ENCODE assay signal across 25 mouse cellular contexts in genomic region chr2:52730891-52731290, GRCm38 (mm10). TPM values are rescaled to one million over a fixed set of nuclear protein-coding genes. Genes with fewer than 3 reads are reported as not detected.
DNase-seq lines count a peak whose midpoint lies in the region; ATAC-seq lines count a peak whose summit lies in the region.
"Had no signal": no experiment of that assay in that cellular context is flagged by ENCODE, and none has a peak within 500 bp of the region (broad histone marks: within the 10 kb centered on the region; RNA-seq: fewer than 3 reads in every experiment).

No protein-coding gene starts in this region.

- ATAC-seq in forebrain, embryonic 13.5 days, result peak; percentile 76
- peak; percentile 79 for ATAC-seq in frontal cortex, adult (ENCODE audit: low TSS enrichment)
- ATAC-seq in forebrain, embryonic 16.5 days, result peak; percentile 81
- ATAC-seq: hindbrain, embryonic 16.5 days; intestine, embryonic 15.5 days; Patski had no signal

- H3K9ac ChIP-seq in forebrain, embryonic 13.5 days, result no peak overlapping the region
- H3K9ac ChIP-seq in forebrain, embryonic 16.5 days (replicated peaks; ENCODE audit: low read depth, low read length), result no peak overlapping the region
- H3K9ac ChIP-seq: embryonic facial prominence, embryonic 12.5 days; embryonic facial prominence, embryonic 15.5 days; heart, embryonic 12.5 days; heart, embryonic 15.5 days; hindbrain, embryonic 13.5 days; intestine, embryonic 15.5 days had no signal

- no peak for DNase-seq in forebrain, embryonic 10.5 days (ENCODE audit: extremely low spot score, low spot score)
- DNase-seq in frontal cortex, postnatal 36 days (ENCODE audit: low spot score in 2 of 2), result no peak
- DNase-seq in kidney, postnatal 36 days, result no peak
- DNase-seq in spleen, postnatal 36 days (ENCODE audit: low spot score in 2 of 2), result no peak
- DNase-seq: adrenal gland, postnatal 10 days; cerebellum, adult 18-20 months; cerebellum, adult 9-10 months; cerebellum, postnatal 25 days; gastrocnemius, postnatal 25 days; heart, adult 18-20 months; heart, postnatal 10 days; heart, postnatal 36 days; kidney, adult 11 months had no signal

- no peaks in the 10 kb centered on the region for H3K9me3 ChIP-seq in forebrain, embryonic 13.5 days (replicated peaks)
- no peaks in the 10 kb centered on the region for H3K9me3 ChIP-seq in forebrain, embryonic 10.5 days
- H3K9me3 ChIP-seq in forebrain, embryonic 16.5 days (ENCODE audit: control insufficient read depth, low read length), result no peaks in the 10 kb centered on the region
- H3K9me3 ChIP-seq: embryonic facial prominence, embryonic 12.5 days; embryonic facial prominence, embryonic 15.5 days; heart, embryonic 12.5 days; heart, embryonic 15.5 days; hindbrain, embryonic 13.5 days; intestine, embryonic 15.5 days had no signal

- H3K4me1 ChIP-seq in forebrain, embryonic 13.5 days, result 0 out of 2 replicates have a peak, but pooled peaks cover 4% of the 10 kb centered on the region
- H3K4me1 ChIP-seq in forebrain, embryonic 10.5 days, result no peaks in the 10 kb centered on the region; the same call in 1 of the 2 replicates
- peaks cover 15% of the 10 kb centered on the region for H3K4me1 ChIP-seq in forebrain, embryonic 16.5 days (replicated peaks; ENCODE audit: control insufficient read depth, insufficient read depth, low read length)
- H3K4me1 ChIP-seq: embryonic facial prominence, embryonic 12.5 days; embryonic facial prominence, embryonic 15.5 days; heart, embryonic 12.5 days; heart, embryonic 15.5 days; intestine, embryonic 15.5 days had no signal

- H3K36me3 ChIP-seq in forebrain, embryonic 13.5 days (ENCODE audit: poor library complexity, severe bottlenecking), result peaks cover 6% of the 10 kb centered on the region; the same call in 1 of the 2 replicates
- peaks cover 11% of the 10 kb centered on the region; the same call in 1 of the 2 replicates for H3K36me3 ChIP-seq in forebrain, embryonic 10.5 days (replicated peaks)
- 0 out of 2 replicates have a peak, but pooled peaks cover 3% of the 10 kb centered on the region for H3K36me3 ChIP-seq in forebrain, embryonic 16.5 days (ENCODE audit: control insufficient read depth, insufficient read depth)
- H3K36me3 ChIP-seq: embryonic facial prominence, embryonic 12.5 days; embryonic facial prominence, embryonic 15.5 days; intestine, embryonic 15.5 days had no signal

- no peak overlapping the region for H3K4me3 ChIP-seq in forebrain, embryonic 13.5 days
- no peak overlapping the region for H3K4me3 ChIP-seq in forebrain, embryonic 10.5 days
- no peak overlapping the region for H3K4me3 ChIP-seq in forebrain, embryonic 16.5 days (replicated peaks; ENCODE audit: low read length)
- H3K4me3 ChIP-seq: embryonic facial prominence, embryonic 12.5 days; embryonic facial prominence, embryonic 15.5 days; heart, embryonic 12.5 days; heart, embryonic 15.5 days; hindbrain, embryonic 10.5 days; hindbrain, embryonic 13.5 days; intestine, embryonic 15.5 days had no signal

- no peaks in the 10 kb centered on the region for H3K27me3 ChIP-seq in forebrain, embryonic 13.5 days
- no peaks in the 10 kb centered on the region for H3K27me3 ChIP-seq in forebrain, embryonic 10.5 days (ENCODE audit: poor library complexity, severe bottlenecking)
- H3K27me3 ChIP-seq in forebrain, embryonic 16.5 days (replicated peaks; ENCODE audit: control insufficient read depth, insufficient read depth, low read length), result no peaks in the 10 kb centered on the region
- H3K27me3 ChIP-seq: embryonic facial prominence, embryonic 12.5 days; embryonic facial prominence, embryonic 15.5 days; heart, embryonic 12.5 days; heart, embryonic 15.5 days; hindbrain, embryonic 13.5 days; intestine, embryonic 15.5 days; Patski had no signal

- WGBS in forebrain, embryonic 13.5 days, result 87% methylated on average over 6 of the region's 6 CpGs
- 95% methylated on average over 6 of the region's 6 CpGs for WGBS in forebrain, embryonic 10.5 days
- 68% methylated on average over 6 of the region's 6 CpGs for WGBS in forebrain, embryonic 16.5 days

- H3K27ac ChIP-seq in forebrain, embryonic 13.5 days, result peak overlapping the region; percentile 57; the same call in 1 of the 2 replicates
- no peak overlapping the region for H3K27ac ChIP-seq in forebrain, embryonic 10.5 days
- H3K27ac ChIP-seq in forebrain, embryonic 16.5 days (ENCODE audit: low read length), result peak overlapping the region; percentile 91
- H3K27ac ChIP-seq: embryonic facial prominence, embryonic 12.5 days; embryonic facial prominence, embryonic 15.5 days; heart, embryonic 15.5 days; hindbrain, embryonic 10.5 days; hindbrain, embryonic 13.5 days; intestine, embryonic 15.5 days had no signal

- no peak overlapping the region for H3K4me2 ChIP-seq in forebrain, embryonic 13.5 days
- no peak overlapping the region for H3K4me2 ChIP-seq in forebrain, embryonic 16.5 days (ENCODE audit: low read length)
- H3K4me2 ChIP-seq: embryonic facial prominence, embryonic 12.5 days; embryonic facial prominence, embryonic 15.5 days; heart, embryonic 12.5 days; heart, embryonic 15.5 days; hindbrain, embryonic 13.5 days; intestine, embryonic 15.5 days had no signal

RNA-seq across cellular contexts. Expression of gene Stam2, which starts 11.2 kb away (rescaled TPM):
- polyA plus RNA-seq in forebrain, embryonic 13.5 days (2015; fragmentation: Nextera tagmentation; extraction: Ambion mirVana), result 38.3 and 40.3 TPM in 2 replicates
- polyA plus RNA-seq in forebrain, embryonic 10.5 days (2016; fragmentation: Nextera tagmentation; extraction: Ambion mirVana), result 31.2 and 34.0 TPM in 2 replicates
- 49.8 and 54.6 TPM in 2 replicates for polyA plus RNA-seq in forebrain, embryonic 16.5 days (2015; fragmentation: Nextera tagmentation; extraction: Ambion mirVana)

RNA-seq across cellular contexts. Expression of gene Cacnb4, which starts 54.3 kb away (rescaled TPM):
- polyA plus RNA-seq in forebrain, embryonic 13.5 days (2015; fragmentation: Nextera tagmentation; extraction: Ambion mirVana), result 6.6 TPM in 2 replicates
- 0.50 and 1.1 TPM in 2 replicates for polyA plus RNA-seq in forebrain, embryonic 10.5 days (2016; fragmentation: Nextera tagmentation; extraction: Ambion mirVana)
- polyA plus RNA-seq in forebrain, embryonic 16.5 days (2015; fragmentation: Nextera tagmentation; extraction: Ambion mirVana), result 14.1 and 14.7 TPM in 2 replicates
